Mouse (Mus musculus) induced T-regulatory cell, adult 2 months (primary cell): ENCODE measurements around the gene Uba2.
"Not testable (repeated sequence)": the region's sequence is repeated elsewhere in the genome, so short reads cannot be mapped to it uniquely, and the experiment has no call there.

Experiments
- DNase-seq: peaks from one replicate; pipeline ENCODE4 v3.0.0-alpha.2; 2012; ENCODE audit warnings: low read depth

Gene Uba2

GRCm38 (mm10) chr7:34169454-34169853, at the start of gene Uba2:
Uba2 (minus strand) TSS chr7:34169599.
- DNase-seq, result no peak

- DNase-seq, result no peak
Measured at GRCm38 (mm10) chr7:34218496-34218895, 49.1 kb upstream of the Uba2 start.

DNA sequence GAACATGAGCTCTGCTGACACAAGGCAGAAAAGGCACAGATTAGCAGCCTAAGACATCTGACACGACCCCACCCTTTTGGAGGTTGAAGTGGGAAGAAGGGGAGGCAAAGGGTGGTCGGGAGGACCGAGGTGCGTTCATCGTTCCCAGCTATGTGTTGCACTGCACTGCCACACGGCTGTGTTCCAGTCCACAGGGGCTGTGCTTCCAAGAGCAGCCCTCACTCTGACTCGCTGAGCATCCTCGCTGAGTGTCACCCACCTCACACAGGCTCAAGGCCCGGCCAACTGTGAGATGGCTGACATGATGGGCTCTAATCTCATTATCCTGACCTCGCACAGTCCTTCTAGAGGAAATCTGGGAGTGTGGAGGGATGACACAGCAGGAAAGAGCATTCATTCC, 47.1 kb upstream of the Uba2 start:
- no peak for DNase-seq

DNA sequence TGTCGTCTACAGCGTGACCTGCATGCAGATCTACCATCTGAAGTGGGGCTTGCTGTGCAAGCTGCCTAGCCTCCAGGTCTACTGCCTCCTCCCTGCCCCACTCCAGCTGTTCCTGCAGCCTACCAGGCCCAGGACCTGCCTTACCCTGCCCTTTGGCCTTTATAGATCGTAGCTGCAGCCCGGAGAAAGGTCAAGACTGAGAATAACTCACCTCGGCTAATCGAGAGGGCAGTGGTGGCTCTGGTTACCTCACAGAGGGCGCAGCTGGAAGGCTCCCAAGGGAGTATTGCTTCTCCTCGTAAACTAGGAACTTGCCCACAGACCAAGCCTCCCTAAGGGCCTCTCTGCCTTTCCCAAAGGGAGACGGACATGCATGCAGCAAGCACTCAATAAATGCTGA, 46.1 kb upstream of the Uba2 start:
- DNase-seq, result no peak

DNA sequence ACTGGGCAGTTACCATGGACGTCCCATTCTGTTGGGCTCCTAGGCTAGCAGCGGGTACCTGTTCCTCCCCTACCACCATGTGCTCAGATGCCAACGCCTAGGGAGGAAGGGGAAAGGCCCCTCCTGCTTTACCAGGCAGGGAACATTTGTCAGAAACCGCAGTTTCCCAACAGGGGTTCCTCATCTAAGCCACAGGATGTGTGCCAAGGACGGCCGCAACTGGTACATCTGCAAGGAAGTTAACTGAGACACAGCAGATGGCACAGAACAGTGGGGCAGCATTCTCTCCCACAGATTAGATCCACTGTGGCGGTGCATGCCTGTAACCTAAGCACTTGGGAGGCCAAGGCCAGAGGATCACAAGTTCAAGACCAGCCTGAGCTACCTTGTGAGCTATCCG, 45.2 kb upstream of the Uba2 start:
- no peak for DNase-seq

DNA sequence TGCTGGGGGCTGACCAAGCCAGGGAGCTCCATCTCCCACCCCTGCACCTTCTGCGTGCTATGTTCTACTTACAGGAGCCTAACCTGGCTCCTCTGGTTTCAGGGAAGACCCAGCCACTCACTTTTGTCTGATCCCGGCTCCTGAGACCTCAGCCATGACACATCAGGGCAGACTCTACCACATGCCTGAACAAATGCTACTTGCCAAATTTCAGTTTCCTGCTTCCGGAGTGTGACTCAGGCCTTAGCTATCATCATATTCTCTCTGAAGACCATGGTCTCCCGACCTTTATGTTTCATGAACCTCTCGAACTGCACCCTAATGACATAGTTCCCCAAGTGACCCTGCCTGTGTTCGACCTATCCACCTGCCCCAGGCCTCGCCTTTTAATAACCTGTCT, 43.9 kb upstream of the Uba2 start:
- DNase-seq, result no peak

- no peak for DNase-seq
Measured at GRCm38 (mm10) chr7:34208027-34208745, 38.8 kb upstream of the Uba2 start.

DNA sequence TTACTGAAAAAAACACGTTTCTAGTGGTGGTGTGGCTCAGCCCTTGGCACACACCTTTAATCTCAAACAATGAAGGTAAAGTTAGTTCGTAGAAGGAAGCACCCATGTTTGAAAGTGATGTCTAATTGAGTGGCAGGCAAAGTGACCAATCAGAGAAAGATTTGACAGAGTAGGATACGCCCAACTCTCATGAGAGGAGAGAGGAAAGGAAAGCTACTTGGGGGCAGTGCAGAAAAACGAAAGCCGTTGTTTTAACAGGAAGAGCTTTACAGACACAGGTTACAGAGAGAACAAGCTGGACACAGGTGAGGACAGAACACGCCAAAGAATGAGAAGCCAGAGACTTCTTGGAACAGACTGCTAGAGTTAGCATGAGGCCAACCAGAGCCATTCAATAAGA, 36.9 kb upstream of the Uba2 start:
- DNase-seq, result no peak

- DNase-seq, result not testable (repeated sequence)
Measured at GRCm38 (mm10) chr7:34202147-34202546, 32.7 kb upstream of the Uba2 start.

DNA sequence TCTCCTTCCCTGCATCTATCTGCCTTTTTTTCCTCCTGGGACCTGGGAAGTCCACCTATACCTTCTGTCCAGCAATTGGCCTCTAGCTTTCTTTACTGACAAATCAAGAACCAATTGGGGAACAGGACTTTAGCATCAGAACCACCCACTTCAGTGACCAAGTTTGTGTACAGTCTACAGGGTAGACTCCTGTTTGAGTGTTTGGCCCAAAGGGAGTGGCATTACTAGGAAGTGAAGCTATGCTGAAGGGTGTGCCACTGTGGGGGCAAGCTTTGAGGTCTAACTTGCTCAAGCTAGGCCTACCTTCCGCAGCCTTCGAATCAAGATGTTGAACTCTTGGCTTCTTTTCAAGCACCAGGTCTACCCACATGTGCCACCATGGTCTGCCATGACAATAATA, 31.4 kb upstream of the Uba2 start:
- no peak for DNase-seq

DNA sequence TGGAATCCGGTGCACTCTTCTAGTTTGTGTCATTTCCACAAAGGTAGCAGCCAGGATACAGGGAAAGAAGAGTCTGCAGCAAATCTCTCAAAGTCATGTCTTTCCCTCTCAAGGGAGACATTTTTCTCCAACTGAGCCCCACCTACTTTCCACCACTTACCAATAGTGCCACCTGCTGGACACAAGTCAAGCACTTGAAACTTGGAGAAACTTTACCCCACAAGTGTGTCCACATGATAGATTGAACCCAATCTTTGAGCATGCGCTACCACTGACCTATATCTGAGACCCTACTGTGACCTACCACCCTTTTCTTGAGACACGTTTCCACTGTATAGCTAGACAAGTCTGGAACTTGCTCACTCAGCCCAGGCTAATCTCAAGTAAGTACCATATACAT, 28.9 kb upstream of the Uba2 start:
- peak; percentile 85 for DNase-seq

- DNase-seq, result peak; percentile 93
Measured at GRCm38 (mm10) chr7:34196132-34197128, 27.0 kb upstream of the Uba2 start, which contains the start of gene Pdcd2l. Pdcd2l (minus strand) TSS chr7:34196661.

- no peak for DNase-seq
Measured at GRCm38 (mm10) chr7:34195632-34196031, 26.2 kb upstream of the Uba2 start.

- DNase-seq, result no peak
Measured at GRCm38 (mm10) chr7:34192825-34193224, 23.4 kb upstream of the Uba2 start.

GRCm38 (mm10) chr7:34189376-34189989, 20.1 kb upstream of the Uba2 start:
- no peak for DNase-seq

- DNase-seq, result no peak
Measured at GRCm38 (mm10) chr7:34183794-34184193, 14.4 kb upstream of the Uba2 start.

DNA sequence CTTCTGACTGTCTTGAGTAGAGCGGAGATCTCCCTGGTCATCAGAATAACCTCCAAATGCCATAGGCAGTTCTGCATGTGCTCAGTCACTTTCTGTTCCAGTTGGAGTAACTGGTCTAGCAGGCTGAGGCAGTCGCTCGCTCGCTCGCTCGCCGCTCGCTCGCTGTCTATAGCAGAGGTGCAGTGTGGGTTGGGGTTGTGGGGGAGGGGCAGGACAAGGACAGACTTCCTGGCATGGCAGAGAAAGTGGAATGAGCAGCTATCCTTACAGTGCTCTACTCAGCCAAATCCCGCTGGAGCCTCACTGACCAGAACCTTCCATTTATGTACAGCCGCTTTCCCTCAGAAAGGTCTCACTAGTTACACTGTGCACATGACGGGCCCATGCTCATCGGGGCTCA, 14.0 kb upstream of the Uba2 start:
- DNase-seq, result no peak

DNA sequence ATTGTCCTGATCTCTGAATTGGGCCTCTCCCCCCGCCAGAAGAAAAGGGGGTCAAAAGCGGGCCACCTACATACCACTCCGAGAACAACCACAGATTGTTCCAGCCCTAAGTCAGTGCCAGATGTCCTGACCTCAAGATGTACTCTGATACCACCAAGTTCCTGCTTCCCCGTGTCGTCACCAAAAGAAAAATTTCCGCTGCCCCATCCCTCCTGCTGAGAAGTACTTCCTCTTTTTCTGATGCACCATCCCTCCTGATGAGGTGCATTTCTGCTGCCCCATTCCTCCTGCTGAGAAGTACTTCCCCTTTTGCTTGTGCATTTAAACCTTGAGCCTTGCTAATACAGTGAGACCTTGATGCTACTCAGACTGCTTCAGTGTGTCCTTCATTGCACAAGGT, 6.8 kb upstream of the Uba2 start:
- not testable (repeated sequence) for DNase-seq

- peak; percentile 23 for DNase-seq
Measured at GRCm38 (mm10) chr7:34172251-34172650, 2.9 kb upstream of the Uba2 start.

GRCm38 (mm10) chr7:34168470-34169251, 738 bp downstream of the Uba2 start:
- peak; percentile 91 for DNase-seq

GRCm38 (mm10) chr7:34167766-34168469, 1.5 kb downstream of the Uba2 start:
- no peak for DNase-seq
